Mouse (Mus musculus): ENCODE measurements around the gene Ptafr.
A peak's percentile ranks its signal among the peaks of the same experiment; 100 is the strongest.
"Not testable (repeated sequence)": the region's sequence is repeated elsewhere in the genome, so short reads cannot be mapped to it uniquely, and the experiment has no call there.

The Ptafr gene

DNA sequence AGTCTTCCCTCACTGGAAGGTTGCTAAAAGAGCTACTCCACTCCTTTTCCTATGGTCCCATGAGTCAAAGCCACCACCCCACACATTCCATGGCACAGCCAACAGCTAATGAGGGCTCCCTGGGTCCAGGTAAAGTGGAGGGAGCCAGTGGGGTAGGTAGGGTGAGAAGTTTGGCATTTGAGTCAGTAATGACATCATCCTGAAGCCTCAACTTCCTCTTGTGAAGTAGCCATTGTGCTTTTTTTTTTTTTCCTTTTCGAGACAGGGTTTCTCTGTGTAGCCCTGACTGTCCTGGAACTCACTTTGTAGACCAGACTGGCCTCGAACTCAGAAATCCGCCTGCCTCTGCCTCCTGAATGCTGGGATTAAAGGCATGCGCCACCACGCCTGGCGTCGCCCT lies 8.3 kb upstream of the Ptafr start:
- not testable (repeated sequence) for DNase-seq (ENCODE audit: low read depth, low spot score)

GRCm38 (mm10) chr4:132563261-132563660 lies 606 bp upstream of the Ptafr start:
- no peak for DNase-seq (ENCODE audit: low read depth, low spot score)

DNA sequence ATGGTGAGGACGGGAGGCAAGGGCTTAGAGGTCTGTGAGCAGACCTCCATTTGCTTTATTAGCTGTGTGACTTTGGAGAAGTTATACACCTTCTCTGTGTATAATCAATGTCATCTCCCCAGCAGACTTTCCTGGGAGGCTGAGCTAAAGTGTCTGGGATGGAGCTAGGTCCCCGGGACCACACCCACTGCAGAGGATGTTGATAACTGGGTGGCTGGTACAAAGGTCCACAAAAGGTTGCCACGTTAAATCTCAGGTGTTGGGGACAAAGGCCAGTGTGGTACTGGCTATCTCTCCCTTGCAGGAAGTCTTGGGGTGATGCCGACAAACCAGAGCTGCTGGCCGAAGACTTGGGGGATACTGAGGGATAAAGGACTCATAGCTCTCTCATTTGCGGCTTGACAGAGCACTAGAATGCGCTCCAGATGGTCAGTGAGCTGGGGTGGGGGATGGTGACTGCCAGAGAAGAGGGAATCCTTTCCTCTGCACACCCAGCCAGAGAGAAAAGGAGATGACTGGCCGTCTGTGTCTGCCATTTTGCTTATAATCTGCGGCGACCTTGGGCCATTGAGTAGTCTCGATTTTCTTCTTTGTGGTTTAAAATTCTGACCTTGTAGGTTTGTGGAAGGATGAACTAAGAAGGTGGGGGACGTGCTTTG lies 1.4 kb downstream of the Ptafr start:
- DNase-seq (ENCODE audit: low read depth, low spot score), result no peak

GRCm38 (mm10) chr4:132567361-132567779 lies 3.5 kb downstream of the Ptafr start:
- DNase-seq (ENCODE audit: low read depth, low spot score), result peak; percentile 34

- no peak for DNase-seq (ENCODE audit: low read depth, low spot score)
Measured at GRCm38 (mm10) chr4:132569115-132569514, 5.2 kb downstream of the Ptafr start.

GRCm38 (mm10) chr4:132571190-132571589 lies 7.3 kb downstream of the Ptafr start:
- no peak for DNase-seq (ENCODE audit: low read depth, low spot score)

DNA sequence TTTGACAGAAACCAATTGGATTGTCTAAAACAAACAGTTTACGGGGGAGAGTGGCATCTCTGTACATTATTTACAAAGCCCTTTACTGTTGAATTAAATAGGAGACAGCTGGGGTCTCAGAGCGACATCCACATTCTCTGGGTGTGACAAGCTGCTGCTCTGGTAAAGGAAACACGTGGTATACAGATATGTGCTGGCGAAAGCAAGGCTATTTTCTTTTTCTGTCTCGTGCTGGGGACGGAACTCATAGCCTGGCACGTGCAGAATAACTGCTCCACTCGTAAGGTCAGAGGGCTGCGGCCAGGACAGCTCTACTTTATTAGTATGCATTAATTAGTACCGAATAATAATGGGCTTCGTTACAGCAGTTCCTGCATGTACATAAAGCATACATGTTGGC lies 9.5 kb downstream of the Ptafr start:
- DNase-seq (ENCODE audit: low read depth, low spot score), result peak; percentile 18

DNA sequence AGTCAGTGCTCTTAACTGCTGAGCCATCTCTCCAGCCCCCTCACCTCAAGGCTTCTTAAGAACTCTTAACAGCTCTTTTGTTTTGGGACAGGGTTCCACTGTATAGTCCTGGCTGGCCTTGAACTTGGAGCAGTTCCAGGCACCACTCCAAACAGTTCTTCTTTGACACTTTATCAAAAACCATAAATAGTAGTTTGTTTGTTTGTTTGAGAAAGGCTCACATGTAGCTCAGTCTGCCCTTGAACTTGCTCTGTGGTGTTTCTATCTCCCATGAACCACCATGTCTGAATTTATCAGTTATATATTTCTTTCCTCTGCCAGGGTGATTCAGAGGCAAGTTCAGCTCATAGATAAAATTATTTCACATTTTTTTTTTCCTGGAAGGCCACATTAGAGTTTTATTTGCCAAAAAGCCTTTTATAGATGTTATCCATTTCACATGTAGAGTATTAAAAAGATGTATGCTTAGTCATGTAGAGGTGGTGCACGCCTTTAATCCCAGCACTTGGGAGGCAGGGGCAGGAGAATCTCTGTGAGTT lies 11.0 kb downstream of the Ptafr start:
- no peak for DNase-seq (ENCODE audit: low read depth, low spot score)

- DNase-seq (ENCODE audit: low read depth, low spot score), result no peak
Measured at GRCm38 (mm10) chr4:132583781-132584180, 19.9 kb downstream of the Ptafr start.

DNA sequence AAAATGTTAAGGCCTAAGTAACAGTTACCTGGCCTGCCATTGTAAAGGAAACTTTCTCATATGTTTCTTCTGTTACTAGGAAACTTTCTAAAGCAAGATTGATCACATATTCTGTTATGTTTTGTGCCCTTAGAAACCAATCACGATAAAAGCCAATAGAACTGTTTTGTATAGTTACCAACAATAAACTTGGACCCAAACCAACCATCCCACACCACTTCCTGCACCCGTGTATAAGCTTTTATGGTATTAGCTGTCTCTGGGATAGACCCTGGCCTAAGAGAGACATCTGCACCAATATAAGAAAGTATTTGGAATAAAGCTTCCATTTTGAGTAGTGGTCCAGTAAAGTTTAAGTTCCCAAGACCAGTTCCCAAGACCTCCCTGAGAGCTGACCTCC lies 21.1 kb downstream of the Ptafr start:
- no peak for DNase-seq (ENCODE audit: low read depth, low spot score)

DNA sequence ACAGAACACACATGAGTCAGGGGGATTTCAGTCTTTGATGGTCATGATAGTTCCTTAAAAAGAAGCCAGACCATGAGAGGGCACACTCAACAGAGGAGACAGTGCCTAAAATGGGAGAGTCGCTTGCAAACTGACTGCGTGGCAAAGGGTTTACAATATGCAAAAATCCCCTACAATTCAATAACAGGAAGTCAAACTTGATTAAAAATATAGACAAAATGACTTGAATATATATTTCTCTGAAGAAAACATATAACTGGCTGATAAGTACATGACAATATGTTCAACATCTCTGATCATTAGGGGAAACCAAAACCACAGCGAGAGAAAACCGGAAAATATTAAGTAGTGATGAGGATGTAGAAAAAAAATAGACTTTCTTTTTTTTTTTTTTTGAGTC lies 22.4 kb downstream of the Ptafr start:
- no peak for DNase-seq (ENCODE audit: low read depth, low spot score)

DNA sequence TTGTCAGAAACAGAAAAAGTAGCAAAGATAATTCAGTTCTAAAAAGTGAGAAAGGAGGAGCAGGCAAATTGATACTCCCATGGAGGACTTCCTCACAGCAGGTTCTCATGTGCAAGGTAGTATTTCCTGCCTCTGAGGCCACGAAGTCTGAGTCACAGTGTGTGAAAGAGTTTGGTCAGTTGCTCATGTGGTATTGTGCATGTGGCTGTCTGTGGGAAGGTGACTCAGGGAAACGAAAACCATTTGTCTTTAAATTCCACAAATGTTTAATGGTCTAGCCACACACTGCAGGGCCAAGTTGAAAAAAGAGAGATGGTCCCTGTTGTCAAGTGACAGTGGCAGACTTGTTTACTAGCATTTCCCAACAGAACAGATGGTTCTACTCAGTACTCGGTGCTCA lies 24.6 kb downstream of the Ptafr start:
- DNase-seq (ENCODE audit: low read depth, low spot score), result no peak

DNA sequence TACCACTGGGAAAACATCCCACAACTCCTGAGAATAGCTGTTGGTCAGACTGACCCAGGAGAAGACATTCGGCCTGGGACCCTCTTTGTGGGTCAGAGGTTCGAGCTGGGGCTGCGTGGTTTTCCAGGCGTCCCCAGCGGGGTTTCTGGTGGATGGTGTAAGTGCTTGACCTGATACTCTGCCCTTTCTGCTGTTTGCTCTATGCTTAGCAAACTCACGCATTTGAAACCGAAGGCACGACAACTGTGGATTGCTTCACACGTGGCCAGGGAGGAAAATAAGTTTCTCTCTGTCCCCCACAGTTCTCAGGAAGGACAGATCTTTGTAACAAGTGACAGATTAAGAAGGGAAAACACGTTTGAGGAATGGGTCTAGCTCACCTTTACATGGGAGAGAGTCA lies 26.8 kb downstream of the Ptafr start:
- DNase-seq (ENCODE audit: low read depth, low spot score), result no peak

- DNase-seq (ENCODE audit: low read depth, low spot score), result peak; percentile 59
Measured at GRCm38 (mm10) chr4:132592958-132593357, 29.1 kb downstream of the Ptafr start.

DNA sequence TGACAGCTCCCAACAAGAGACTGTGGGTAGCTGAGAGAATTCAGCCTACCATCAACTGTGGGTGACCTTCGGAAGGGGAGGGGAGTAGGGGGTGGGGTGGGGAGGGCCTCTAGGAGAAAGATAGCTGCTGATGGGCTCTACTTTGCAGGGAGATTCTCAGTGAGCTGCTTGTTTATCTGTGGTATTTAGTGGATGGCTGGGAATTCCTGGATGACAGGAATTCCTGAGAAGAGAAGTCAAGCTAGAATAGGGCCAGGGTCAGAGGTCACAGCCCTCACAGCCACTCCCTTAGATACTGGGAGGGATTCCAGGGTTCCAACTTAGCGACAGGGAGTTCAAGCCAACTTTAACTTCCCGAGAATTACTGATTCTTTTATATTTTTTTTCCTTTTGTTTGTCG lies 30.3 kb downstream of the Ptafr start:
- DNase-seq (ENCODE audit: low read depth, low spot score), result no peak

GRCm38 (mm10) chr4:132598861-132599260 lies 35.0 kb downstream of the Ptafr start:
- no peak for DNase-seq (ENCODE audit: low read depth, low spot score)

GRCm38 (mm10) chr4:132599764-132600163 lies 35.9 kb downstream of the Ptafr start:
- no peak for DNase-seq (ENCODE audit: low read depth, low spot score)

- DNase-seq (ENCODE audit: low read depth, low spot score), result peak; percentile 34
Measured at GRCm38 (mm10) chr4:132600465-132600864, 36.6 kb downstream of the Ptafr start.

GRCm38 (mm10) chr4:132601242-132601641 lies 37.4 kb downstream of the Ptafr start:
- DNase-seq (ENCODE audit: low read depth, low spot score), result not testable (repeated sequence)

GRCm38 (mm10) chr4:132603468-132603867 lies 39.6 kb downstream of the Ptafr start:
- DNase-seq (ENCODE audit: low read depth, low spot score), result no peak

GRCm38 (mm10) chr4:132605816-132606215 lies 41.9 kb downstream of the Ptafr start:
- peak; percentile 50 for DNase-seq (ENCODE audit: low read depth, low spot score)

DNA sequence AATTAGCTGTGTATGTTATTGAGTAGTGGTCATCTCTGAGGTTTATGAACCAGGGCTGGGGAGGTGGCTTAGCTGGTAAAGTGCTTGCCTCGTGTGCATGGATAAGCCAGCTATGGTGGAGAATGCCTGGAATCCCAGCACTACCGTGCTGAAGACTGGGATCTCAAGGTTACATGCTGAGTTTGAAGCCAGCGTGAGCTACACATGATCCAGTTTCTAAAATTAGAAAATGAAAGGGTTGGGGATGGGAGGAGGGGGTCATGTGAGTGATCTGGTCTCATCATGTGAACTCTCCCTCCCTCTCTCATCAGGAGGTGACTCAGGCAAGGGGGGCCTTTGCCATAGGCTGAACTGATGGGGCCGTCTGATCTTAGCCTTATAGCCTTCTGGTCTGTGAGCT lies 44.3 kb downstream of the Ptafr start:
- DNase-seq (ENCODE audit: low read depth, low spot score), result peak; percentile 60

DNA sequence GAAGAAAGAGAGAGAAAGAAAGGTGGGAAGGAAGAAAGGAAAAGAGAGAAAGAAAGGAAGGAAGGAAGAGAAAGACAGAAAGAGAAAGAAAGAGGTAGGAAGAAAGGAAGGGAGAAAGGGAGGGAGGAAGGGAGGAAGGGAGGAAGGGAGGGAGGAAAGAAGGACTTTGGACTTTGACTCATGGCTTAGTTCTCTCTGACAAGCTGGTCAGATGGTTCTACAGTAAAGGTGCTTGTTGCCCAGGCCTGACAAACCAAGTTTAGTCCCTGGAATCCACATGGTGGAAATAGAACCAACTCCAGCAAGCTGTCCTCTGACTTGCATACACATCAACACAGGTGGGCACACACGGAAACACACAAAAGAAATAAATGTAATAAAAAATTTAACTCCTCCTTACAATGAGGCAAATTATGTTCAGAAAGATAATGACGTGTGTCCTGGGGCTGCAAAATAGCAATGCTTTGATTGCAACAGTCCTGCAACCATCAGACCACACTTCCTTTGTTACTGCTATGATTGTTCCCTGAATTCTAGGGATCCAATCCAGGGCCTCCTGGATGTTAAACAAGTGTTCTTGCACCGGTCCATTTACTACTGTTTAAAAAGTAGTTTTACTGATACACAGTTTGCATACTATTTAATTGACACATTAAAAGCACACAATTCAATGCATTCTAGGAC lies 46.6 kb downstream of the Ptafr start:
- DNase-seq (ENCODE audit: low read depth, low spot score), result no peak

Measured in skeletal muscle tissue, adult 2 months (tissue).